ENCODE assay signal across 20 mouse cellular contexts in the genomic region with DNA sequence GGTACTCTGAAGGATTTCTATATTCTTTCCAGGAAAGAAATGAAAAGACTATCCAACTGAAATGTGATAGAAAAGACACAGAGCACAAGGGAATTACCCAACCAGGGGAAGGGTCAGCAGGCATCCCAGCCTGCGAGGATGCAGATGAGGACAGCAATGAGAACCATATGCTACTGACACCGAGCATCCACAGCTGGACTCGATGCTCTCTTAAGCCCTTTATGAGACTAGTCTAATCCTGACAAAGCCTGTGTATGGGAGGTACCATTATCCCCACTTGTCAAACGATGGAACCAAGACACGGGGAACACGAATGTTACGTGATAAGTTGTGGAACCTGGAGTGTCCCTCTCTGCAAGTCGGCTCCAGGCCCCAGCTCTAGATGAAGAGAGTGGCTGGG.
"Had no signal": no experiment of that assay in that cellular context is flagged by ENCODE, and none has a peak within 500 bp of the region (broad histone marks: within the 10 kb centered on the region; RNA-seq: fewer than 3 reads in every experiment).

No protein-coding gene starts in this region.

- H3K9ac ChIP-seq: limb, embryonic 12.5 days; limb, embryonic 15.5 days; liver, embryonic 14.5 days; liver, postnatal 0 days; lung, embryonic 14.5 days had no signal

- H3K4me3 ChIP-seq: layer of hippocampus, adult 2 months; left cerebral cortex, adult 2 months; limb, embryonic 12.5 days; limb, embryonic 15.5 days; megakaryocyte, embryonic 14.5 days had no signal

- H3K27me3 ChIP-seq: limb, embryonic 12.5 days; limb, embryonic 15.5 days had no signal

- H3K4me2 ChIP-seq: limb, embryonic 12.5 days; limb, embryonic 15.5 days; liver, embryonic 11.5 days; lung, embryonic 14.5 days; midbrain, embryonic 11.5 days had no signal

- H3K27ac ChIP-seq: kidney, postnatal 0 days; layer of hippocampus, adult 2 months; left cerebral cortex, adult 2 months; limb, embryonic 12.5 days; limb, embryonic 15.5 days; liver, embryonic 14.5 days had no signal

- H3K36me3 ChIP-seq: limb, embryonic 12.5 days; limb, embryonic 15.5 days had no signal

- DNase-seq: kidney, adult 18-20 months; kidney, adult 9 months; kidney, postnatal 25 days; layer of hippocampus, adult 9-11 months; liver, postnatal 0 days; lung, embryonic 14.5 days; lung, postnatal 36 days; midbrain, embryonic 14.5 days; thymus, adult 18-20 months; thymus, postnatal 36 days had no signal

- H3K9me3 ChIP-seq: limb, embryonic 12.5 days; limb, embryonic 15.5 days; megakaryocyte, embryonic 14.5 days had no signal

- ATAC-seq: liver, postnatal 0 days; lung, postnatal 0 days had no signal
